Mouse (Mus musculus): ENCODE results near the gene Nudt8. TPM values are rescaled to one million over a fixed set of nuclear protein-coding genes. Genes with fewer than 3 reads are reported as not detected.

Nudt8 gene
- polyA plus RNA-seq, 1 experiment: 7.1 TPM

DNA sequence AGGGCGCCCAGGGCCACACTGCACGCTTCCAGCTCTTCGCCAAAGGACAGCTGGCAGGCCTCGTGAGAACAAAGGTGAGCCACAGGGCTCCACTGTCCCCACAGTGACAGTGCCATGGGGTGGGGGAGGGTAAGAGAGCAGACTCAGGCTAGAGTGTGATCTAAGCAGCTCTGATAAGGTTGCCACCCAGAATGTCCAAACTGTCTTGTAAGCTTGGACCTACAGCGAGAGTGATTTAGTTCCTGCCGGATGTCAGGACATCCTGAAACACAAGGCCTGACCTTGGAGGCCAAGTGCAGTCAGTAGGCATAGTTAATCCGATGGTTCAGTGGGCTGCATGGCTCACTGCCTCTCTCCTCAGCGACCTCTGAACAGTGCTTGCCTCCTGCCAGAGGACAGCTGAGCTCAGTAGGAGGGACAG is 15.1 kb upstream of the Nudt8 start:
- no peak for DNase-seq (ENCODE audit: extremely low spot score in 1 of 2, low spot score in 1 of 2)

DNA sequence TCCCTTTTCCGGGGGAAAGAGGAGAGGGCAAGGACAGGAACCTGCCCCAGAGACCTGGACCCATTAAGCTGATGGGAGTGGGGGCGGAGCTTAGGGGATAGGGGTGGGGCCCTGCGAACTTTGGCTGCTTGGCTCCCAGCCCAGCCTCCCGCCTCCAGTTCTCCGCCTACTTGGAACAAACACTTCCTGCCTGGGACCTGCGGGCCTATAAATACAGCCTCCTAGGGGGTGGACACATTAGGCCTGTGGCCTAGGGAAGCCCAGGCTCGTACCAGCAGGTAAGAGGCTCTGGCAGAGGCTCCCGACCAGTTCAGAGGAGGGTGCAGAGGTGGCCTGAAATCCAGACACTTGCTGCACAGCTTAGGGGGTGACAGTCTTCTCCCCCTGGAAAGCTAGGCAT is 14.0 kb upstream of the Nudt8 start, which contains the start of gene Acy3:
TSS of gene Acy3 (plus strand) at position 237 of the 400 bp plus-strand sequence.
- peak in 1 of 2 experiments; percentile 73 for DNase-seq (ENCODE audit: extremely low spot score in 1 of 2, low spot score in 1 of 2)

DNA sequence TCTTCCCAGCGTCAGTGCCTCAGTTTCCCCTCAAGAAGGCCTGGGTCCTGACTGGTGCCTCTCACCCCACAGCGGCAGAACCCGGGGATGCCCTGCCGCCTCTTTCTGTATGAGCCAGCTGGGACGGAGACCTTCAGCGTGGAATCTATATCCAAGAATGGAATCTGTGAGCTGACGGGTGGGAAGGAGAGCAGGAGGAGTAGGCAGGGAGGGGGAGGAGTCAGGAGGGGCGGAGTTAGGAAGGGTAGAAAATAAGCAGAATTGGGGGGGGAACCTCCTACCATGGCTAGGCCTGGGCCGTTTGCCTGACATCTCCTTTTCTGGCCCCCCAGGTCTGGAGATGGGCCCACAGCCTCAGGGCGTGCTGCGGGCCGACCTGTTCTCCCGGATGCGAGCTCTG is 12.3 kb upstream of the Nudt8 start:
- DNase-seq (ENCODE audit: extremely low spot score in 1 of 2, low spot score in 1 of 2): no peak

- no peak for DNase-seq (ENCODE audit: extremely low spot score in 1 of 2, low spot score in 1 of 2)
Measured at GRCm38 (mm10) chr19:3988750-3989149, 11.6 kb upstream of the Nudt8 start.

GRCm38 (mm10) chr19:3990804-3991203 is 9.6 kb upstream of the Nudt8 start:
- no peak for DNase-seq (ENCODE audit: extremely low spot score in 1 of 2, low spot score in 1 of 2)

DNA sequence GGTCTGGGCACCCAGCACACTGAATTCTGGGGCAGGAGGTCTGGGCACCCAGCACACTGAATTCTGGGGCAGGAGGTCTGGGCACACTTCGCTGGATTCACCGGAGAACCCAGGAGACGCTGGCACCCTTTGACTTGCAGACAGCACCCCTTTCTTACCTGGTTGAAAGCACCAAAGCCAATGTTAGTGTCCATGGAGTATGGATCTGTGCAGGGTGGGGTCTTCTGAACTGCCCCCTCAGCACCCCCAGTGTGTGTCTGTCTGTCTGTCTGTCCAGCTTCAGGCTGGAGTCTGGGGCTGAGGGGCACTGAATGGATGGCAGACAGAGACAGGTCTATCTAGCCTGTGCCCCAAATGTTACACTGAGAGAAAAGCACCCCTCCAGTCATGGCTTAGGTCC is 8.8 kb upstream of the Nudt8 start:
- DNase-seq (ENCODE audit: extremely low spot score in 1 of 2, low spot score in 1 of 2): no peak

DNA sequence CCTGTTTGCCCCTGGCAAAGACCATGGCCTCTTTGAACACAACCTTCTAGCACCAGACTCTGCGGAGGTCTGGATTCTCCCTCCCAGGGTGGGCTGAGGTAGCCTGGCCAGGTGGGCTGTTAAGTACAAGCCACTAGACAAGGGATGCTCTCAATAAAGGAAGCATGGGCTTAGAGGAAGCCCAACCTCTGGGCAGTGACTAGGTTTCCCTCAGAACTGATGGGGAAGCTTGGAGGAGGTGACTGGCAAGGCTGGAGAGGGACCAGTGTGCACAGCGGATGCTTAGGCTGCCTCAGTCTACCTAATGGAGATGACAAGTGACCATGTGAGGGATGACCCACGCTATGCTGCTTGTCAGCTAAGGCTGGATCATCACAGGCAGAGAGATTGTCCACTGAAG is 8.4 kb upstream of the Nudt8 start:
- no peak for DNase-seq (ENCODE audit: extremely low spot score in 1 of 2, low spot score in 1 of 2)

- no peak for DNase-seq (ENCODE audit: extremely low spot score in 1 of 2, low spot score in 1 of 2)
Measured at GRCm38 (mm10) chr19:3992416-3992815, 8.0 kb upstream of the Nudt8 start, which contains the start of gene Tbx10. Gene Tbx10 (plus strand): TSS chr19:3992752.

GRCm38 (mm10) chr19:3994932-3995331 is 5.4 kb upstream of the Nudt8 start:
- DNase-seq (ENCODE audit: extremely low spot score in 1 of 2, low spot score in 1 of 2): no peak

DNA sequence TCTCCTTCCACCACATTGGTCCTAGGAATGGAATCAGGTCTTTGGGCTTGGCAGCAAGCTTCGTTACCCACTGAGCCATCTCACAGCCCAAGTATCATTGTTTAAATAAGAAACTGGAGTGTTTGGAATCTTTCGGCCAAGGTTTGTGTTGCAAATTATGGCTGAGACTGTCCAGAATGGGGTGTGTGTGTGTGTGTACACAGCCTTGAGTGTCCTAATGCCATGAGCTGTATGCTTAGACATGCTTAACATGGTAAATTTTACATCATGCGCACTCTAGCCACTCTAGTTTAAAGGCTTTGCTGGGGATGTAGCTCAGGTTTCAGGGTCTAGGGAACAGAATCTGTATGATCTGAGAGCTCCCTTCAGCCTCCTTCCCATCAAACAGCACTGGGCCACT is 4.9 kb upstream of the Nudt8 start:
- DNase-seq (ENCODE audit: extremely low spot score in 1 of 2, low spot score in 1 of 2): no peak

- no peak for DNase-seq (ENCODE audit: extremely low spot score in 1 of 2, low spot score in 1 of 2)
Measured at GRCm38 (mm10) chr19:3996106-3996505, 4.3 kb upstream of the Nudt8 start.

DNA sequence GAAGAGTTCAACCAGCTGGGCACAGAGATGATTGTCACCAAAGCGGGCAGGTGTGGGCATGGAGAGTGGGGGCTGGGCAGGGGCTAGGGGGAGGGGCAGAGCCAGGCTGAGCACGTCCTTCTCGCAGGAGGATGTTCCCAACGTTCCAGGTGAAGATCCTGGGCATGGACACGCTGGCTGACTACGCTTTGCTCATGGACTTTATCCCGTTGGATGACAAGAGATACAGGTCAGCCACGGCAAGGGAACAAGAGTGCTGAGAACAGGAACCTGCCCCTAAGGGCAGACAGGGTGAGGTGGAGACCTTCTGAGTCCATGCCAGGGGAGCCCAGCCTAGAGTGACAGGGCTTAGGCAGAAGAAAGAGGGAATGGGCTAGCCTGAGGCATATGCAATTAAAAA is 3.6 kb upstream of the Nudt8 start:
- DNase-seq (ENCODE audit: extremely low spot score in 1 of 2, low spot score in 1 of 2): no peak

DNA sequence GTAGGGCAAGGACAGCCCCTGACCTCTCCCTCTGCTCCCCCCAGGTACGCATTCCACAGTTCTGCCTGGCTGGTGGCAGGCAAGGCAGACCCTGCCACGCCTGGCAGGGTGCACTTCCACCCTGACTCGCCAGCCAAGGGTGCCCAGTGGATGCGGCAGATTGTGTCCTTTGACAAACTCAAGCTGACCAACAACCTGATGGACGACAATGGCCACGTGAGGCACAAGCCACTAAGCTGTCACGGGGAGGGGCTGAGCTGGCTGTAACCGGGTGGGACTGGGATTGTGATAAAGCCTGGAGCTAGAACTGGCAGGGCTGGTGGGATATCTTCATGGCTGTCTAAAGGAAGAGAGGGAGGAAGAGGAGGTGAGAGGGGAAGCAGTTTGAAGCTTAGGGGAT is 3.1 kb upstream of the Nudt8 start:
- no peak for DNase-seq (ENCODE audit: extremely low spot score in 1 of 2, low spot score in 1 of 2)

DNA sequence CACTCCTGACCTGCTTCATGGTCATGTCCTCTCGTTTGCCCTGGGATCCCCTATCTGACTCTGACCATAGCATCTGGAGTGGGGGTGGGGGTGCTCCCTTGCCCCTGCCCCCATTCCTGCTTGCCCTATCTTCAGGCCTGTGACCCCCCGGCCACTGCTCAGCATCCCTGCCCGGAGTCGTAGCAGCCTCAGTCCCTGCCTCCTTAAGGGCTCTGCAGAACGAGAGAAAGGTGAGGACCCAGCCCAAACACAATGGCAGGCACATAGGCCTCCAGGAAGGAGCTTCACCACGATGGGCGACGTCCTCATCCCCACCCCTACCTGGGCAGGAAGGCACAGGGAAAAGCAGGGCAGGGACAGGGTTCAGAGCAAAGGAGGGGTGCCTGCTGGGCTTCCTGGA is 2.0 kb upstream of the Nudt8 start:
- no peak for DNase-seq (ENCODE audit: extremely low spot score in 1 of 2, low spot score in 1 of 2)

DNA sequence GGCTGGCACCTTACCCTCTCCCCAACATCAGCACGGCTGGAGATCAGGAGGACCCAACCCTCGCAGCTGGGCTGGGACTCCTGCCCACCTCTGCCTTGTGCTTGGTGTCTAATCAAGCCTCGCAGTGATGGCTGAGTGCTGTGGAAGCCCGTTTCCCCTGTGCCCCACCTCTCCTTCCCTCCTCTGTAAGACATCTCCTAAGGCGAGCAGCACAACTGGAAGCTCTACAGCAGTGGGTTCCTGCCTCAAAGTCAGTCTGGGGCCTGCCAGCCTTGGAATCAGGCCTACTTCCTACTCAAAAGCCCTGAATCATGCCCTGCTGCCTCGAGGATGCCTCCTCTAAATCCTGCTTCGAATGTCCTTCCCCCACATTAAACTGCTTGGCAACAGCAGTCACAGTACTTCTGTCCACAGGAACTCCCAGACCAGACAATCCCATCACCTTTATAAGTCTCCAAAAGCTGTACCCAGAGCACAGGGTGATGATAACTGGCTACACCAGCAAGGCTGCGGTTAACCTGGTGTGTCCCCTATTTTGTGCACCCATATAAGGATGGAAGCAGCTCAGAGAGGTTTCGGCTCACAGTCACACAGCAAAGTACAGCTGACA is 1.2 kb upstream of the Nudt8 start:
- no peak for DNase-seq (ENCODE audit: extremely low spot score in 1 of 2, low spot score in 1 of 2)

DNA sequence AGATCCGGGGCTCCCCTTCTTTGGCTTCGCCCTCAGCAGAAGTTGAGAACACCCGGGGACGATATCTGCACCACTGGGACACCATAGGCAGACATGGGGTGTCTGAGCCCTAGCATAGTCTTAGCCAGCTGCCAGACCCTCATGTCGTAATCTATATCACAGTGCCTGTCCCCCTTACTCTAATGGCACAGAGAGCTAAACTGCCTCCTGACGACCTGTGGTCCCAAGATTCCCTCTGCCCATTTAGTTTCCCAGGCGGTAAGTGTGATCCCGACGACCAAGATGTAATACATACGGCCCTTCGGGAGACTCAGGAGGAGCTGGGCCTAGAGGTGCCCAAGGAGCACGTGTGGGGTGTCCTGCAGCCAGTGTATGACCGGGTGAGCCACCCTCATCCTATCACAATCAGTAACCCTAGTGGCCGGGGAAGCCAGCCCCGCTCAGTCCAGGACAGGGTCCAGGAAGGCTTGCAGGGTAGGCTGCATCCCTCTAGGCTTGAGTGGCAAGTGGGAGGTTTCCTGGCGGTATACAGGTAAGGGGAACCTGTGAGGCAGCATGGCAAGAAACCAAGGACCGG is 657 bp downstream of the Nudt8 start:
- no peak for DNase-seq (ENCODE audit: extremely low spot score in 1 of 2, low spot score in 1 of 2)

DNA sequence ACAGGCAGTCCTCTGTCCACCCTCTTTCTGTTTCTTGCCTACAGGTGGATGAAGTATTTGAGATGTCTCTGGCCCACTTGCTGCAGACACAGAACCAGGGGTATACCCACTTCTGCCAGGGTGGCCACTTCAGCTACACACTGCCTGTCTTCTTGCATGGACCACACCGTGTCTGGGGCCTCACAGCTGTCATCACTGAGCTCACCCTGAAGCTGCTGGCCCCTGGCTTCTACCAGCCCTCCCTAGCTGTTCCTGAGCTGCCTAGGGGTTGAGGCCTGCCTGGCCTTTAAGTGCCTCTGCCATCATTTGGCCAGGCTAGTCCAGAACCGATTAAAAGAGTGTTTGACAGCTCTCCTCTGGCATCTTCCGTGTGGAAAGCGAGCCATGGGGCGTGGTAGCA is 1.4 kb downstream of the Nudt8 start:
- no peak for DNase-seq (ENCODE audit: extremely low spot score in 1 of 2, low spot score in 1 of 2)

GRCm38 (mm10) chr19:4003112-4003511 is 2.7 kb downstream of the Nudt8 start, which contains the start of gene Doc2g:
Gene Doc2g (plus strand): TSS chr19:4003313.
- DNase-seq (ENCODE audit: extremely low spot score in 1 of 2, low spot score in 1 of 2): no peak

GRCm38 (mm10) chr19:4003641-4004040 is 3.3 kb downstream of the Nudt8 start:
- DNase-seq (ENCODE audit: extremely low spot score in 1 of 2, low spot score in 1 of 2): no peak

DNA sequence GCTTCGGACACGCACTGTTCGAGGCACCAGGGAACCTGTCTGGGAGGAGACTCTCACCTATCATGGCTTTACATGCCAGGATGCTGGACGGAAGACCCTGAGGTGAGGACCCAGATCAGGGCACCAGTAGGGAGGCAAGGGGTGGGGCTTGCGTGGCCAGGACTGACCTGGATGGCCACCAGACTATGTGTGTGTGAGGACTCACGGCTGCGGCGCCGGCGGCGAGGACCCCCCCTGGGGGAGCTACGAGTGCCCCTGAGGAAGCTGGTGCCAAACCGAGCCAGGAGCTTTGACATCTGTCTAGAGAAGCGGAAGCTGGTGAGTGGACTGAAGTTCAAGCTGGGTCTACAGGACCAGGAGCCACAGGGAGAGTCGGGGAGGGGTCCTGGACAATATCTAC is 4.0 kb downstream of the Nudt8 start:
- no peak for DNase-seq (ENCODE audit: extremely low spot score in 1 of 2, low spot score in 1 of 2)

GRCm38 (mm10) chr19:4005091-4005490 is 4.7 kb downstream of the Nudt8 start:
- no peak for DNase-seq (ENCODE audit: extremely low spot score in 1 of 2, low spot score in 1 of 2)

- no peak for DNase-seq (ENCODE audit: extremely low spot score in 1 of 2, low spot score in 1 of 2)
Measured at GRCm38 (mm10) chr19:4005971-4006370, 5.6 kb downstream of the Nudt8 start.

- no peak for DNase-seq (ENCODE audit: extremely low spot score in 1 of 2, low spot score in 1 of 2)
Measured at GRCm38 (mm10) chr19:4011086-4011485, 10.7 kb downstream of the Nudt8 start.
